Mouse (Mus musculus): ENCODE measurements around the gene Gm44503.

GRCm38 (mm10) chr9:73014724-73015123, 56.1 kb downstream of the Gm44503 start:
- no peak for TF ChIP-seq GATA1 (IDR thresholded peaks at IDR 0.05; ENCODE audit: borderline replicate concordance, low read length)
- TF ChIP-seq FLI1 (IDR thresholded peaks at IDR 0.05; ENCODE audit: low read length) = no peak

All from megakaryocyte, embryonic 14.5 days (primary cell).